Mouse (Mus musculus) spleen, adult 2 months (tissue): ENCODE results near the gene Rpl13a.

Experiments
- CTCF ChIP-seq: fragments of 200-500 bp; IDR thresholded peaks from 2 replicates; pipeline ENCODE4 v1.5.1; 2011; ENCODE audit warnings: mild to moderate bottlenecking, inconsistent platforms; ENCODE audit not compliant: insufficient read depth, insufficient read length, insufficient replicate concordance; ENCODE audit errors: extremely low read depth
- POLR2A ChIP-seq: fragments of 200-500 bp; IDR thresholded peaks from 2 replicates; pipeline ENCODE4 v1.6.1; 2011; ENCODE audit warnings: low read depth, low read length, inconsistent platforms

- no peak for TF ChIP-seq CTCF
- TF ChIP-seq POLR2A = no peak
Observed at GRCm38 (mm10) chr7:45112529-45112928, 16.0 kb downstream of the Rpl13a start.
